ENCODE assay signal across 9 mouse cellular contexts in genomic region chr4:130087293-130087692, GRCm38 (mm10). TPM values are rescaled to one million over a fixed set of nuclear protein-coding genes. Genes with fewer than 3 reads are reported as not detected.
DNase-seq lines count a peak whose midpoint lies in the region; ATAC-seq and TF ChIP-seq lines count a peak whose summit lies in the region.
"Had no signal": no experiment of that assay in that cellular context is flagged by ENCODE, and none has a peak within 500 bp of the region (broad histone marks: within the 10 kb centered on the region; RNA-seq: fewer than 3 reads in every experiment).

No protein-coding gene starts in this region.

- no peak overlapping the region; the same call in 1 of the 2 replicates for H3K27ac ChIP-seq in forebrain, embryonic 13.5 days
- H3K27ac ChIP-seq in lung, embryonic 15.5 days = no peak overlapping the region
- H3K27ac ChIP-seq in olfactory bulb, adult 2 months (ENCODE audit: insufficient read depth, low read depth, low read length) = no peak overlapping the region
- H3K27ac ChIP-seq: heart, embryonic 13.5 days had no signal

- H3K27me3 ChIP-seq in E14TG2a.4 (ENCODE audit: insufficient read depth, low read length) = peaks cover 94% of the 10 kb centered on the region
- H3K27me3 ChIP-seq in forebrain, embryonic 13.5 days = peaks cover 14% of the 10 kb centered on the region
- 0 out of 2 replicates have a peak, but pooled peaks cover 4% of the 10 kb centered on the region for H3K27me3 ChIP-seq in lung, embryonic 15.5 days

- no peaks in the 10 kb centered on the region for H3K36me3 ChIP-seq in E14TG2a.4 (ENCODE audit: insufficient read depth, low read length)
- H3K36me3 ChIP-seq in forebrain, embryonic 13.5 days (ENCODE audit: poor library complexity, severe bottlenecking) = no peaks in the 10 kb centered on the region
- H3K36me3 ChIP-seq in lung, embryonic 15.5 days = no peaks in the 10 kb centered on the region

- peaks cover 16% of the 10 kb centered on the region for H3K4me1 ChIP-seq in E14TG2a.4 (replicated peaks; ENCODE audit: low read depth, low read length)
- H3K4me1 ChIP-seq in forebrain, embryonic 13.5 days = peaks cover 11% of the 10 kb centered on the region
- H3K4me1 ChIP-seq in lung, embryonic 15.5 days = 0 out of 2 replicates have a peak, but pooled peaks cover 7% of the 10 kb centered on the region
- peaks cover 37% of the 10 kb centered on the region for H3K4me1 ChIP-seq in olfactory bulb, adult 2 months (ENCODE audit: control insufficient read depth, insufficient read depth, low read length)

- H3K4me3 ChIP-seq in E14TG2a.4 (replicated peaks; ENCODE audit: low read length) = no peak overlapping the region
- H3K4me3 ChIP-seq in forebrain, embryonic 13.5 days = no peak overlapping the region
- H3K4me3 ChIP-seq in lung, embryonic 15.5 days = no peak overlapping the region
- H3K4me3 ChIP-seq in olfactory bulb, adult 2 months (ENCODE audit: insufficient read depth, low read depth, low read length) = no peak overlapping the region
- H3K4me3 ChIP-seq: heart, embryonic 13.5 days had no signal

- no peak overlapping the region for H3K4me2 ChIP-seq in forebrain, embryonic 13.5 days
- no peak overlapping the region for H3K4me2 ChIP-seq in lung, embryonic 15.5 days
- H3K4me2 ChIP-seq: heart, embryonic 13.5 days had no signal

- ATAC-seq in forebrain, embryonic 13.5 days = peak; percentile 82
- peak; percentile 12; the same call in 1 of the 2 replicates for ATAC-seq in lung, embryonic 15.5 days (ENCODE audit: borderline replicate concordance, extremely low read depth, low FRiP score, low TSS enrichment)

- H3K9me3 ChIP-seq in E14TG2a.4 (ENCODE audit: low read length) = no peaks in the 10 kb centered on the region
- no peaks in the 10 kb centered on the region for H3K9me3 ChIP-seq in forebrain, embryonic 13.5 days (replicated peaks)
- H3K9me3 ChIP-seq in lung, embryonic 15.5 days = no peaks in the 10 kb centered on the region
- H3K9me3 ChIP-seq: heart, embryonic 13.5 days had no signal

- peak; percentile 63 for DNase-seq in c-Kit-positive CD71-negative TER-119-negative erythroid progenitor cells, embryonic 14.5 days (ENCODE audit: low read depth)
- DNase-seq in heart, postnatal 36 days = peak; percentile 94 to 99
- DNase-seq in layer of hippocampus, adult 18-20 months (ENCODE audit: low spot score in 2 of 2) = peak; percentile 88 to 97
- peak; percentile 58 to 60 for DNase-seq in thymus, adult 18-20 months

- no peak for TF ChIP-seq POLR2A in olfactory bulb, adult 2 months (IDR thresholded peaks at IDR 0.05; ENCODE audit: insufficient read depth, low read depth, low read length)

- WGBS in forebrain, embryonic 13.5 days = 12% methylated on average over 7 of the region's 7 CpGs
- 17% methylated on average over 7 of the region's 7 CpGs for WGBS in lung, embryonic 15.5 days
- WGBS in olfactory bulb, adult 2 months = 15% methylated on average over 7 of the region's 7 CpGs

- TF ChIP-seq CTCF in E14TG2a.4 (conservative IDR thresholded peaks at IDR 0.05; ENCODE audit: low read length) = peak; percentile 99
- TF ChIP-seq CTCF in olfactory bulb, adult 2 months (IDR thresholded peaks at IDR 0.05; ENCODE audit: insufficient read depth, low read depth, low read length) = peak; percentile 94

- no peak overlapping the region for H3K9ac ChIP-seq in forebrain, embryonic 13.5 days
- no peak overlapping the region for H3K9ac ChIP-seq in lung, embryonic 15.5 days
- H3K9ac ChIP-seq: heart, embryonic 13.5 days had no signal

- intact Hi-C loops in heart, postnatal 36 days (cut with DNase I) = loop anchor here (1.0 to 2.0 kb wide), 4 partner anchors 51 to 386 kb away; no protein-coding TSS in a partner anchor

RNA-seq across cellular contexts. Expression of gene Pef1, which starts 15.1 kb away (rescaled TPM):
- polyA plus RNA-seq in forebrain, embryonic 13.5 days (2015; fragmentation: Nextera tagmentation; extraction: Ambion mirVana) = 68.0 and 68.4 TPM in 2 replicates
- total RNA-seq in heart, postnatal 36 days (2021) = 10 to 100 TPM; 37.5 to 37.6 TPM
- 10 to 100 TPM; 71.9 to 72.0 TPM for total RNA-seq in layer of hippocampus, adult 18-20 months (2021)
- 75.0 and 76.5 TPM in 2 replicates for polyA plus RNA-seq in lung, embryonic 15.5 days (2015; fragmentation: Nextera tagmentation; extraction: Ambion mirVana)
- not detected in 2 replicates for polyA plus RNA-seq in olfactory bulb, adult 2 months (2012; ENCODE audit: insufficient read depth, insufficient read length, low replicate concordance, missing spikeins)

RNA-seq across cellular contexts. Expression of gene Col16a1, which starts 39.7 kb away (rescaled TPM):
- polyA plus RNA-seq in forebrain, embryonic 13.5 days (2015; fragmentation: Nextera tagmentation; extraction: Ambion mirVana) = 2.5 and 2.9 TPM in 2 replicates
- 1 to 10 TPM; 7.4 to 8.5 TPM for total RNA-seq in heart, postnatal 36 days (2021)
- total RNA-seq in layer of hippocampus, adult 18-20 months (2021) = 10 to 100 TPM; 11.3 to 12.2 TPM
- polyA plus RNA-seq in lung, embryonic 15.5 days (2015; fragmentation: Nextera tagmentation; extraction: Ambion mirVana) = 66.3 and 74.6 TPM in 2 replicates
- polyA plus RNA-seq in olfactory bulb, adult 2 months (2012; ENCODE audit: insufficient read depth, insufficient read length, low replicate concordance, missing spikeins) = not detected in 2 replicates

RNA-seq across cellular contexts. Expression of gene Hcrtr1, which starts 51.9 kb away (rescaled TPM):
- polyA plus RNA-seq in forebrain, embryonic 13.5 days (2015; fragmentation: Nextera tagmentation; extraction: Ambion mirVana) = 0.13 TPM in 1 of 2 replicates, not detected in the other
- not detected for total RNA-seq in heart, postnatal 36 days (2021)
- total RNA-seq in layer of hippocampus, adult 18-20 months (2021) = 1 to 10 TPM; 1.6 to 2.3 TPM
- polyA plus RNA-seq in lung, embryonic 15.5 days (2015; fragmentation: Nextera tagmentation; extraction: Ambion mirVana) = 0.28 and 0.50 TPM in 2 replicates
- not detected in 2 replicates for polyA plus RNA-seq in olfactory bulb, adult 2 months (2012; ENCODE audit: insufficient read depth, insufficient read length, low replicate concordance, missing spikeins)
